Mouse (Mus musculus): Measurements from ENCODE around the gene Gm20388. TPM values are rescaled to one million over a fixed set of nuclear protein-coding genes. Genes with fewer than 3 reads are reported as not detected.
"Not testable (repeated sequence)": the region's sequence is repeated elsewhere in the genome, so short reads cannot be mapped to it uniquely, and the experiment has no call there.

Gm20388 gene
- polyA plus RNA-seq, 1 experiment, result 23.9 TPM

GRCm38 (mm10) chr8:122624653-122625052, 2714.0 kb downstream of the Gm20388 start:
- TF ChIP-seq CTCF (IDR thresholded peaks at IDR 0.05; ENCODE audit: extremely low read depth, insufficient read depth, low read length) (no peak), POLR2A (IDR thresholded peaks at IDR 0.05; ENCODE audit: extremely low read depth, insufficient read depth, low read length) (no peak)
- Histone ChIP-seq H3K27ac (ENCODE audit: insufficient read depth, low read length) (no peak overlapping the region), H3K4me3 (ENCODE audit: insufficient read depth, low read length) (no peak overlapping the region), H3K4me1 (ENCODE audit: control insufficient read depth, insufficient read depth, low read length) (no peaks in the 10 kb centered on the region)

GRCm38 (mm10) chr8:122625811-122626210, 2715.2 kb downstream of the Gm20388 start:
- no peak overlapping the region for H3K27ac ChIP-seq (ENCODE audit: insufficient read depth, low read length)
- H3K4me3 ChIP-seq (ENCODE audit: insufficient read depth, low read length), result no peak overlapping the region
- H3K4me1 ChIP-seq (ENCODE audit: control insufficient read depth, insufficient read depth, low read length), result no peaks in the 10 kb centered on the region
- TF ChIP-seq CTCF (IDR thresholded peaks at IDR 0.05; ENCODE audit: extremely low read depth, insufficient read depth, low read length), result no peak
- no peak for TF ChIP-seq POLR2A (IDR thresholded peaks at IDR 0.05; ENCODE audit: extremely low read depth, insufficient read depth, low read length)

GRCm38 (mm10) chr8:122626896-122627295, 2716.3 kb downstream of the Gm20388 start:
- H3K4me3 ChIP-seq (ENCODE audit: insufficient read depth, low read length), result no peak overlapping the region
- no peak overlapping the region for H3K27ac ChIP-seq (ENCODE audit: insufficient read depth, low read length)
- H3K4me1 ChIP-seq (ENCODE audit: control insufficient read depth, insufficient read depth, low read length), result no peaks in the 10 kb centered on the region
- TF ChIP-seq POLR2A (IDR thresholded peaks at IDR 0.05; ENCODE audit: extremely low read depth, insufficient read depth, low read length) (no peak), CTCF (IDR thresholded peaks at IDR 0.05; ENCODE audit: extremely low read depth, insufficient read depth, low read length) (no peak)

- no peak overlapping the region for H3K4me3 ChIP-seq (ENCODE audit: insufficient read depth, low read length)
- TF ChIP-seq POLR2A (IDR thresholded peaks at IDR 0.05; ENCODE audit: extremely low read depth, insufficient read depth, low read length), result no peak
- no peak for TF ChIP-seq CTCF (IDR thresholded peaks at IDR 0.05; ENCODE audit: extremely low read depth, insufficient read depth, low read length)
- H3K4me1 ChIP-seq (ENCODE audit: control insufficient read depth, insufficient read depth, low read length), result no peaks in the 10 kb centered on the region
Observed at GRCm38 (mm10) chr8:122629388-122629787, 2718.7 kb downstream of the Gm20388 start.

GRCm38 (mm10) chr8:122630696-122631095, 2720.1 kb downstream of the Gm20388 start:
- H3K4me1 ChIP-seq (ENCODE audit: control insufficient read depth, insufficient read depth, low read length), result no peaks in the 10 kb centered on the region
- H3K27ac ChIP-seq (ENCODE audit: insufficient read depth, low read length), result no peak overlapping the region
- TF ChIP-seq POLR2A (IDR thresholded peaks at IDR 0.05; ENCODE audit: extremely low read depth, insufficient read depth, low read length) (no peak), CTCF (IDR thresholded peaks at IDR 0.05; ENCODE audit: extremely low read depth, insufficient read depth, low read length) (no peak)
- H3K4me3 ChIP-seq (ENCODE audit: insufficient read depth, low read length), result no peak overlapping the region

More at GRCm38 (mm10) chr8:122629388-122629787, 2718.7 kb downstream of the Gm20388 start:
- H3K27ac ChIP-seq (ENCODE audit: insufficient read depth, low read length), result no peak overlapping the region

GRCm38 (mm10) chr8:122632134-122632533, 2721.5 kb downstream of the Gm20388 start:
- not testable (repeated sequence) for H3K4me3 ChIP-seq (ENCODE audit: insufficient read depth, low read length); H3K4me1 ChIP-seq (ENCODE audit: control insufficient read depth, insufficient read depth, low read length); H3K27ac ChIP-seq (ENCODE audit: insufficient read depth, low read length)

GRCm38 (mm10) chr8:122633205-122633604, 2722.6 kb downstream of the Gm20388 start:
- Histone ChIP-seq H3K27ac (ENCODE audit: insufficient read depth, low read length) (no peak overlapping the region), H3K4me1 (ENCODE audit: control insufficient read depth, insufficient read depth, low read length) (0 out of 2 replicates have a peak, but pooled peaks cover 3% of the 10 kb centered on the region), H3K4me3 (ENCODE audit: insufficient read depth, low read length) (no peak overlapping the region)
- TF ChIP-seq CTCF (IDR thresholded peaks at IDR 0.05; ENCODE audit: extremely low read depth, insufficient read depth, low read length), result no peak
- no peak for TF ChIP-seq POLR2A (IDR thresholded peaks at IDR 0.05; ENCODE audit: extremely low read depth, insufficient read depth, low read length)

GRCm38 (mm10) chr8:122635878-122636802, 2725.5 kb downstream of the Gm20388 start:
- no peak for TF ChIP-seq CTCF (IDR thresholded peaks at IDR 0.05; ENCODE audit: extremely low read depth, insufficient read depth, low read length)
- no peak for TF ChIP-seq POLR2A (IDR thresholded peaks at IDR 0.05; ENCODE audit: extremely low read depth, insufficient read depth, low read length)
- H3K27ac ChIP-seq (ENCODE audit: insufficient read depth, low read length), result no peak overlapping the region
- H3K4me3 ChIP-seq (ENCODE audit: insufficient read depth, low read length), result no peak overlapping the region
- peaks cover 6% of the 10 kb centered on the region for H3K4me1 ChIP-seq (ENCODE audit: control insufficient read depth, insufficient read depth, low read length)

GRCm38 (mm10) chr8:122636803-122637175, 2726.1 kb downstream of the Gm20388 start:
- H3K4me3 ChIP-seq (ENCODE audit: insufficient read depth, low read length), result no peak overlapping the region
- no peak overlapping the region for H3K27ac ChIP-seq (ENCODE audit: insufficient read depth, low read length)
- peaks cover 9% of the 10 kb centered on the region for H3K4me1 ChIP-seq (ENCODE audit: control insufficient read depth, insufficient read depth, low read length)
- TF ChIP-seq POLR2A (IDR thresholded peaks at IDR 0.05; ENCODE audit: extremely low read depth, insufficient read depth, low read length) (no peak), CTCF (IDR thresholded peaks at IDR 0.05; ENCODE audit: extremely low read depth, insufficient read depth, low read length) (no peak)

GRCm38 (mm10) chr8:122637230-122637629, 2726.6 kb downstream of the Gm20388 start:
- no peak overlapping the region for H3K27ac ChIP-seq (ENCODE audit: insufficient read depth, low read length)
- no peak for TF ChIP-seq POLR2A (IDR thresholded peaks at IDR 0.05; ENCODE audit: extremely low read depth, insufficient read depth, low read length)
- no peak for TF ChIP-seq CTCF (IDR thresholded peaks at IDR 0.05; ENCODE audit: extremely low read depth, insufficient read depth, low read length)
- no peak overlapping the region for H3K4me3 ChIP-seq (ENCODE audit: insufficient read depth, low read length)
- peaks cover 9% of the 10 kb centered on the region for H3K4me1 ChIP-seq (ENCODE audit: control insufficient read depth, insufficient read depth, low read length)

All from cortical plate, adult 2 months (tissue).